Mouse (Mus musculus) cortical plate, adult 2 months (tissue): ENCODE measurements around the gene Lingo1.

Experiments
- CTCF ChIP-seq: fragments of 200-500 bp; IDR thresholded peaks from 2 replicates; pipeline ENCODE4 v1.5.1; 2011; ENCODE audit warnings: mild to moderate bottlenecking, control low read depth, low read length; ENCODE audit not compliant: insufficient read depth; ENCODE audit errors: extremely low read depth
- POLR2A ChIP-seq: fragments of 200-500 bp; IDR thresholded peaks from 2 replicates; pipeline ENCODE4 v1.6.1; 2011; ENCODE audit warnings: mild to moderate bottlenecking, low read length, control low read depth; ENCODE audit not compliant: insufficient read depth; ENCODE audit errors: extremely low read depth

GRCm38 (mm10) chr9:56824900-56825299 is 28.6 kb upstream of the Lingo1 start:
- TF ChIP-seq CTCF = peak; percentile 30
- TF ChIP-seq POLR2A = no peak
